Mouse (Mus musculus): ENCODE data around the gene Pmpca. TPM values are rescaled to one million over a fixed set of nuclear protein-coding genes. Genes with fewer than 3 reads are reported as not detected.

The Pmpca gene
- polyA plus RNA-seq, 1 experiment from 2014 or later: 113 TPM

DNA sequence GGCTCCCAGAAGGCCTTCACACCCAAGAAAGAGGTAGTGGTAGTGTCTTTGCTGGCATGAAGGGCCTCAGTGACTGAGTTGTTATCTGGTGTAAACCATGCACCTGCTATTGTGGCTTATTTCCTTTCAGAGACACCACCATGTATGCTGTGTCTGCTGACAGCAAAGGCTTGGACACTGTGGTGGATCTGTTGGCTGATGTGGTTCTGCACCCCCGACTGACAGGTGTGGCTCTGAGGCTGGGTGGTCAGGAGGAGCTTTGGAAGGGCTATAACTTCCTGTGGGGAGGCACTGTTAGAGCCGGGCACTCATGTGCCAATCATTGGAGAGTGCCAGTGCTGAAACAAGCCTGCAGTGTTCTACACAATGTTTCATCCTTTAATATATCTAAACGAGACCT is 1.8 kb downstream of the Pmpca start:
- Histone ChIP-seq H3K4me1 (ENCODE audit: control insufficient read depth, insufficient read depth, low read length) (peaks cover 12% of the 10 kb centered on the region), H3K4me2 (replicated peaks; ENCODE audit: low read depth, low read length) (no peak overlapping the region), H3K27me3 (ENCODE audit: control insufficient read depth, insufficient read depth, low read length) (no peaks in the 10 kb centered on the region), H3K27ac (ENCODE audit: low read depth, low read length) (no peak overlapping the region), H3K9ac (ENCODE audit: low read depth, low read length) (no peak overlapping the region), H3K4me3 (ENCODE audit: low read length) (no peak overlapping the region), H3K36me3 (ENCODE audit: control insufficient read depth, insufficient read depth, low read length) (peaks cover 76% of the 10 kb centered on the region), H3K9me3 (ENCODE audit: control insufficient read depth, low read length) (no peaks in the 10 kb centered on the region)
- no peak for ATAC-seq (ENCODE audit: low FRiP score, low TSS enrichment)
- 87% methylated on average over 3 of the region's 3 CpGs for WGBS

- Histone ChIP-seq H3K4me3 (ENCODE audit: low read length) (no peak overlapping the region), H3K4me2 (replicated peaks; ENCODE audit: low read depth, low read length) (no peak overlapping the region), H3K27me3 (ENCODE audit: control insufficient read depth, insufficient read depth, low read length) (no peaks in the 10 kb centered on the region), H3K9me3 (ENCODE audit: control insufficient read depth, low read length) (no peaks in the 10 kb centered on the region), H3K27ac (ENCODE audit: low read depth, low read length) (no peak overlapping the region), H3K36me3 (ENCODE audit: control insufficient read depth, insufficient read depth, low read length) (peaks cover 76% of the 10 kb centered on the region), H3K4me1 (ENCODE audit: control insufficient read depth, insufficient read depth, low read length) (peaks cover 12% of the 10 kb centered on the region), H3K9ac (ENCODE audit: low read depth, low read length) (no peak overlapping the region)
- ATAC-seq (ENCODE audit: low FRiP score, low TSS enrichment): no peak
- WGBS: 94% methylated on average over 6 of the region's 6 CpGs
Observed at GRCm38 (mm10) chr2:26391617-26392016, 2.5 kb downstream of the Pmpca start.

DNA sequence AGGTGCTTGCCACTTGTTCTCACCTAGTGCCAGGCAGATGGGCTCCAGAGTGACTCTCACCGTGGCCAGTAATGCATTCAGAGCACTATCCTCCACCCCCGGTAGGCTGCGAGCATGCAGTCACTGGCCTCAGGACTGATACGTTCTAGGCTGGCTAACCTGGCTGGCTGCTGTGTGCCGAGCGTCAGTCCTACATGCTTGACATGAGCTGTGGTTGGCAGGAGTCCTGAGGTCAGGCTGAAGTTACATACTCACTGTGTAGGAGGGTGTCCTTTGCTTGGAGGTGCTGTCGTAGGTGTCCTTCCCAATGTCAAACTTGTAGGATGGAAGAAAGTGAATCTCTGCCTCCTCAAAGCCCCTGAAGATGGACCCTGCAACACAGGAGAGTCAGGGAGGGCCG is 9.8 kb downstream of the Pmpca start:
- no peak overlapping the region for H3K27ac ChIP-seq (ENCODE audit: low read depth, low read length)
- no peak overlapping the region for H3K4me3 ChIP-seq (ENCODE audit: low read length)
- 83% methylated on average over 8 of the region's 8 CpGs for WGBS
- no peaks in the 10 kb centered on the region for H3K9me3 ChIP-seq (ENCODE audit: control insufficient read depth, low read length)
- H3K4me1 ChIP-seq (ENCODE audit: control insufficient read depth, insufficient read depth, low read length): no peaks in the 10 kb centered on the region
- ATAC-seq (ENCODE audit: low FRiP score, low TSS enrichment): no peak
- peaks cover 86% of the 10 kb centered on the region for H3K36me3 ChIP-seq (ENCODE audit: control insufficient read depth, insufficient read depth, low read length)
- H3K27me3 ChIP-seq (ENCODE audit: control insufficient read depth, insufficient read depth, low read length): no peaks in the 10 kb centered on the region
- no peak overlapping the region for H3K9ac ChIP-seq (ENCODE audit: low read depth, low read length)
- H3K4me2 ChIP-seq (replicated peaks; ENCODE audit: low read depth, low read length): no peak overlapping the region

DNA sequence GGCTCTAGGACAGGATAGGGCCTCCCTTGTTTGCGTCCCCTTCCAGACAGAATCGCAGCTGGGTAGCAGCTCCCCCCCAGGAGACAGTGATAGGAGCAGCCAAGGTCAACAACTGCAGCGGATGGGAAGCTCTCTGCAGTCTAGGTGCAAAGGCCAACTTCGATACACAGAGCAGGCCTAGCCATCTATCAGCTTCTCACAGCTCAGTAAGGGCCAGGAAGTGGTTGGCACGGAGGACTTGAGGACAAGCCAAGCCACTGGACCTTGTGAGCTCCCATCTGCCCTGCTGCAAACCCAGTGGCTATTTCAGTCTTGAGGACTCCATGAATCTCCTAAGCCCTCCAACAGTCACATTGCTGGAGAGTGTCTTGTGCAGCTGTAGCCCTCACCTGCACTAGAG is 10.5 kb downstream of the Pmpca start:
- H3K4me2 ChIP-seq (replicated peaks; ENCODE audit: low read depth, low read length): no peak overlapping the region
- no peak overlapping the region for H3K4me3 ChIP-seq (ENCODE audit: low read length)
- ATAC-seq (ENCODE audit: low FRiP score, low TSS enrichment): no peak
- no peak overlapping the region for H3K9ac ChIP-seq (ENCODE audit: low read depth, low read length)
- H3K9me3 ChIP-seq (ENCODE audit: control insufficient read depth, low read length): no peaks in the 10 kb centered on the region
- no peaks in the 10 kb centered on the region for H3K27me3 ChIP-seq (ENCODE audit: control insufficient read depth, insufficient read depth, low read length)
- no peaks in the 10 kb centered on the region for H3K4me1 ChIP-seq (ENCODE audit: control insufficient read depth, insufficient read depth, low read length)
- WGBS: 83% methylated on average over 5 of the region's 5 CpGs
- H3K36me3 ChIP-seq (ENCODE audit: control insufficient read depth, insufficient read depth, low read length): peaks cover 80% of the 10 kb centered on the region
- H3K27ac ChIP-seq (ENCODE audit: low read depth, low read length): no peak overlapping the region

GRCm38 (mm10) chr2:26400296-26400695 is 11.2 kb downstream of the Pmpca start:
- Histone ChIP-seq H3K4me2 (replicated peaks; ENCODE audit: low read depth, low read length) (no peak overlapping the region), H3K4me1 (ENCODE audit: control insufficient read depth, insufficient read depth, low read length) (no peaks in the 10 kb centered on the region), H3K27ac (ENCODE audit: low read depth, low read length) (no peak overlapping the region), H3K4me3 (ENCODE audit: low read length) (no peak overlapping the region), H3K9me3 (ENCODE audit: control insufficient read depth, low read length) (no peaks in the 10 kb centered on the region), H3K27me3 (ENCODE audit: control insufficient read depth, insufficient read depth, low read length) (no peaks in the 10 kb centered on the region), H3K36me3 (ENCODE audit: control insufficient read depth, insufficient read depth, low read length) (peaks cover 73% of the 10 kb centered on the region), H3K9ac (ENCODE audit: low read depth, low read length) (no peak overlapping the region)
- no peak for ATAC-seq (ENCODE audit: low FRiP score, low TSS enrichment)
- WGBS: 92% methylated on average over 5 of the region's 5 CpGs

DNA sequence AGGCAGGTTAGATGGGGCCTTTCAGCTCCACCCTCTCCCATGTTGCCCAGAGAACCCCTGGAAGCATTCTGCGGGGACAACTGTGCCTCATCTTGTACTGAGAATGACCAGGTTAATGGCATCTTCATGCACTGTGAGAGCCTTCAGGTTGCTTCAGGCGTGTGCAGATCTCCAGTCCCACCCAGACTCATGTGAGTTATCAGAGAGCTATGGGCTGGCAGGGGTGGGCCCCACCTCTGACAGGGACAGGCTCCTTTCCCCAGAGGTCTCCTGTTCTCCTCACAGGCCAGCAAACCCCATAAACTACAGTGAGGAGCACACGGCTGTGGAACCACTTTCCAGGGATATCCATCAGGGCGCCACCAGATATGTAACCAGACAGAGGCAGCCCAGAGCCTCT is 11.9 kb downstream of the Pmpca start:
- H3K4me3 ChIP-seq (ENCODE audit: low read length): no peak overlapping the region
- H3K4me2 ChIP-seq (replicated peaks; ENCODE audit: low read depth, low read length): no peak overlapping the region
- H3K9ac ChIP-seq (ENCODE audit: low read depth, low read length): no peak overlapping the region
- WGBS: 90% methylated on average over 4 of the region's 4 CpGs
- no peak for ATAC-seq (ENCODE audit: low FRiP score, low TSS enrichment)
- H3K4me1 ChIP-seq (ENCODE audit: control insufficient read depth, insufficient read depth, low read length): peaks cover 3% of the 10 kb centered on the region; the same call in 1 of the 2 replicates
- no peak overlapping the region for H3K27ac ChIP-seq (ENCODE audit: low read depth, low read length)
- no peaks in the 10 kb centered on the region for H3K27me3 ChIP-seq (ENCODE audit: control insufficient read depth, insufficient read depth, low read length)
- H3K9me3 ChIP-seq (ENCODE audit: control insufficient read depth, low read length): no peaks in the 10 kb centered on the region
- peaks cover 71% of the 10 kb centered on the region for H3K36me3 ChIP-seq (ENCODE audit: control insufficient read depth, insufficient read depth, low read length)

GRCm38 (mm10) chr2:26402265-26402664 is 13.1 kb downstream of the Pmpca start:
- Histone ChIP-seq H3K27me3 (ENCODE audit: control insufficient read depth, insufficient read depth, low read length) (no peaks in the 10 kb centered on the region), H3K4me1 (ENCODE audit: control insufficient read depth, insufficient read depth, low read length) (peaks cover 15% of the 10 kb centered on the region), H3K9me3 (ENCODE audit: control insufficient read depth, low read length) (no peaks in the 10 kb centered on the region), H3K4me2 (replicated peaks; ENCODE audit: low read depth, low read length) (no peak overlapping the region), H3K4me3 (ENCODE audit: low read length) (no peak overlapping the region), H3K9ac (ENCODE audit: low read depth, low read length) (no peak overlapping the region), H3K36me3 (ENCODE audit: control insufficient read depth, insufficient read depth, low read length) (peaks cover 59% of the 10 kb centered on the region), H3K27ac (ENCODE audit: low read depth, low read length) (no peak overlapping the region)
- WGBS: 92% methylated on average over 1 of the region's 1 CpGs
- no peak for ATAC-seq (ENCODE audit: low FRiP score, low TSS enrichment)

- ATAC-seq (ENCODE audit: low FRiP score, low TSS enrichment): no peak
- Histone ChIP-seq H3K9me3 (ENCODE audit: control insufficient read depth, low read length) (no peaks in the 10 kb centered on the region), H3K27ac (ENCODE audit: low read depth, low read length) (no peak overlapping the region), H3K36me3 (ENCODE audit: control insufficient read depth, insufficient read depth, low read length) (peaks cover 49% of the 10 kb centered on the region), H3K27me3 (ENCODE audit: control insufficient read depth, insufficient read depth, low read length) (no peaks in the 10 kb centered on the region), H3K4me3 (ENCODE audit: low read length) (no peak overlapping the region), H3K9ac (ENCODE audit: low read depth, low read length) (no peak overlapping the region), H3K4me2 (replicated peaks; ENCODE audit: low read depth, low read length) (no peak overlapping the region), H3K4me1 (ENCODE audit: control insufficient read depth, insufficient read depth, low read length) (peaks cover 25% of the 10 kb centered on the region)
- WGBS: 65% methylated on average over 8 of the region's 8 CpGs
Observed at GRCm38 (mm10) chr2:26403306-26403705, 14.2 kb downstream of the Pmpca start.

DNA sequence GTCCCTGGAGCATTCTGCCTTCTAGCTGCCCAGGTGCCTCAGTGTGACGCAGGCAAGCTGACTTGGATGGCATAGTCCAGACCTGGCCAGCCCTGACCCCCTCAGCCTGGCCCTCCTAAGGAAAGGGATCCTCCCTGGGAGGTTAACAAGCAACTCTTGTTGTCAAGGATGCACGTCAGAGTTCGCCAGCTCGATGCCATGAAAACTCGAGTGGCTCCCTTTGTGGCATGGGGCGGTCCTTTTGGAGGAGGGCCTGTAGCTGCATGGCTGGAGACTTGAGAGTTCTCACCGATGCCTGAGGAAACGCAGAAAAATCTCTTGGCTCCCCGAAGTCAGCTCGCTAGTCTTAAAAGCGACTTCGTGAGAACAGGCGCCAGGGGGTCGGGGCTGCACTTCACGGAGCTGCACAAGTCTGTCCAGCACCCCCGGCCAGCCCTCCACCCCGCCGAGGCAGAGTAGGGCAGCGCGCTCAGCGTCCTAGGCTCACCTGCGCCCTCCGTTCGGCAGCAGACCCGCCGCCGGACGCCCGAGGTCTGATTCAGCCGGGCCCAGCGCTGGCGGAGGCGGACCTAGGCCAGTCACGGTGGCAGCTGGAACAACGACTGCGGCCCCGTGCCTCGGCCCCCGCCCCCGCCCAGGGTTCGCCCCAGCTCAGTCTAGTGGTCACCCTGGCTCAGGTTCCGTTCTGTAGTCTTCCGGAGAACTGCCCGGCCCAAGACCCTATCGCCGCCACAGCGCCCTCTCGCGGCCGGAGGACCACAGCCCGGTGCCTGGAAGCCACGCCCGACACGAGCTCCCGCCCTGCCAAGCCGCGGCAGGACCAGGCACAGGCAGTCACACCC is 19.6 kb downstream of the Pmpca start, which contains the start of gene Inpp5e:
TSS of gene Inpp5e (minus strand) at position 689 of the 842 bp plus-strand sequence.
- ATAC-seq (ENCODE audit: low FRiP score, low TSS enrichment): peak; percentile 97
- Histone ChIP-seq H3K27me3 (ENCODE audit: control insufficient read depth, insufficient read depth, low read length) (no peaks in the 10 kb centered on the region), H3K36me3 (ENCODE audit: control insufficient read depth, insufficient read depth, low read length) (peaks cover 45% of the 10 kb centered on the region), H3K4me2 (replicated peaks; ENCODE audit: low read depth, low read length) (peak within 1 kb of the TSS; percentile 76), H3K9ac (ENCODE audit: low read depth, low read length) (peak within 1 kb of the TSS; percentile 92), H3K4me3 (ENCODE audit: low read length) (peak within 1 kb of the TSS; percentile 82), H3K27ac (ENCODE audit: low read depth, low read length) (peak within 1 kb of the TSS; percentile 66; the same call in 1 of the 2 replicates), H3K9me3 (ENCODE audit: control insufficient read depth, low read length) (no peaks in the 10 kb centered on the region), H3K4me1 (ENCODE audit: control insufficient read depth, insufficient read depth, low read length) (peaks cover 29% of the 10 kb centered on the region)
- under 1% methylated on average over 57 of the region's 57 CpGs for WGBS
